Mouse (Mus musculus) lung, embryonic 15.5 days (tissue): ENCODE results near the gene Tmem238l. TPM values are rescaled to one million over a fixed set of nuclear protein-coding genes. Genes with fewer than 3 reads are reported as not detected.

Experiments
- ATAC-seq: fragments of 200-750 bp; cut with Nextera tagmentation; 2 replicates; pipeline ENCODE4 v1.8.0; 2017; ENCODE audit warnings: moderate number of reproducible peaks, borderline replicate concordance; ENCODE audit not compliant: low FRiP score, low TSS enrichment; ENCODE audit errors: extremely low read depth
- H3K27ac ChIP-seq: fragments of 300-500 bp; sonication (generic); 2 replicates; pipeline ENCODE4 v1.5.1; 2015; ENCODE audit warnings: moderate library complexity, mild to moderate bottlenecking, inconsistent platforms
- H3K27me3 ChIP-seq: fragments of 300-500 bp; sonication (generic); 2 replicates; pipeline ENCODE4 v1.6.1; 2015; ENCODE audit warnings: inconsistent platforms
- H3K36me3 ChIP-seq: fragments of 300-500 bp; sonication (generic); 2 replicates; pipeline ENCODE4 v1.6.1; 2015; ENCODE audit warnings: inconsistent platforms
- H3K4me1 ChIP-seq: fragments of 300-500 bp; sonication (generic); 2 replicates; pipeline ENCODE4 v1.6.1; 2015; ENCODE audit warnings: inconsistent platforms
- H3K4me2 ChIP-seq: fragments of 300-500 bp; sonication (generic); 2 replicates; pipeline ENCODE4 v1.6.1; 2015; ENCODE audit warnings: inconsistent platforms, mild to moderate bottlenecking, moderate library complexity
- H3K4me3 ChIP-seq: fragments of 300-500 bp; sonication (generic); 2 replicates; pipeline ENCODE4 v1.5.1; 2015; ENCODE audit warnings: mild to moderate bottlenecking, inconsistent platforms
- H3K9ac ChIP-seq: fragments of 300-500 bp; sonication (generic); 2 replicates; pipeline ENCODE4 v1.6.1; 2015; ENCODE audit warnings: inconsistent platforms
- H3K9me3 ChIP-seq: fragments of 300-500 bp; sonication (generic); 2 replicates; pipeline ENCODE4 v1.6.1; 2016; ENCODE audit warnings: inconsistent platforms
- WGBS: fragments of 180-500 bp; shearing (Covaris S2); methylation state at CpG from one replicate; pipeline ENCODE4 v1.1.7; 2015; 5-methylcytosine and 5-hydroxymethylcytosine counted together
- polyA plus RNA-seq: library from polyadenylated mRNA; unstranded; fragments of >200 nt; fragmentation: Nextera tagmentation; extraction: Ambion mirVana; gene quantifications from 2 replicates; pipeline ENCODE4 v1.2.1, GENCODE M21; 2015

Tmem238l gene
- polyA plus RNA-seq, 1 experiment from 2014 or later, result not detected

DNA sequence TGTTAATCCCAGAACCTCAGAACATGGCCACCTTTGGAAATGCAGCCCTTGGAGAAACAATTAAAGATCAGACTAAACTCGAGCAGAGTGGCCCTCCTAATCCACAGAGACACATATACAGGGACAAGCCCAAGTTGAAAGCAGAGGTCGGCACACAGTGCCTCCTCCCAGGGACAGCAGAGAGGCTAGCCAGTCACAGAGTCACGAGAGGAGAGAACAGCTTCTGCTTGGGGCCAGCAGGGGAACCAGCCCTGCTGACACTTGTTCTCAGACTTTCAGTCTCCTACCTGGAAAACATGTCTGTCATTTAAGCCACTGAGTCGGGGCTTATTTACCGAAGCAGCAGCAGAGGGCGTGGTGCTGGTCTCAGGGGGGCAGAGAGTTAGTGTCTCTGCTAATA lies 9.9 kb upstream of the Tmem238l start:
- Histone ChIP-seq H3K4me1 (no peaks in the 10 kb centered on the region), H3K27me3 (no peaks in the 10 kb centered on the region), H3K9ac (no peak overlapping the region), H3K9me3 (no peaks in the 10 kb centered on the region), H3K4me2 (no peak overlapping the region; the same call in 1 of the 2 replicates), H3K4me3 (no peak overlapping the region), H3K27ac (0 out of 2 replicates have a peak overlapping the region, but pooled peaks have one; percentile 27), H3K36me3 (no peaks in the 10 kb centered on the region)
- no peak for ATAC-seq
- WGBS, result 48% methylated on average over 6 of the region's 6 CpGs

GRCm38 (mm10) chr11:66946922-66947321 lies 9.5 kb upstream of the Tmem238l start:
- H3K27me3 ChIP-seq, result no peaks in the 10 kb centered on the region
- WGBS, result 61% methylated on average over 6 of the region's 6 CpGs
- H3K4me3 ChIP-seq, result no peak overlapping the region
- H3K9ac ChIP-seq, result no peak overlapping the region
- no peak overlapping the region for H3K4me2 ChIP-seq
- H3K27ac ChIP-seq, result 0 out of 2 replicates have a peak overlapping the region, but pooled peaks have one; percentile 27
- no peaks in the 10 kb centered on the region for H3K4me1 ChIP-seq
- no peaks in the 10 kb centered on the region for H3K9me3 ChIP-seq
- no peaks in the 10 kb centered on the region for H3K36me3 ChIP-seq
- no peak for ATAC-seq

DNA sequence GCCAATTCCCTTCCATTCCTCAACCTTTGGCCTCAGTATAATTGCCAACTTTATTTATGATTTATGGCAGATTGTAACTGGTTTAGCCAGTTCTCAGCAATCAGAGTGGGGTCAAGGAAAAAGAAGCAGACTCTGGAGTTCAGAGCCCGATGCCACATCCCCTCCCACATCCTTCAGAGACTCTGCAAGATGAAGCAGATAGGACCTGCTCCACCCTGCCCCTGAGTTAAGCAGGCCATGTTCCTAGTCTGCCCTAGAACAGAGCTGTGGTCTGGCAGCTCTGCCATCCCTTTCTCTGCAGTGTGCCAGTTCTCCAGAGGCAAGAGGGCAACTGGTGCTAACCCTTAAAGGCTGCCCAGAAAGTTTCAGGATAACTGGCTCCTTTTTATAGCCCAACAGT lies 4.4 kb downstream of the Tmem238l start:
- no peak for ATAC-seq
- no peak overlapping the region for H3K4me2 ChIP-seq
- H3K4me3 ChIP-seq, result no peak overlapping the region
- no peaks in the 10 kb centered on the region for H3K27me3 ChIP-seq
- no peaks in the 10 kb centered on the region for H3K4me1 ChIP-seq
- H3K9me3 ChIP-seq, result no peaks in the 10 kb centered on the region
- no peak overlapping the region for H3K9ac ChIP-seq
- H3K27ac ChIP-seq, result no peak overlapping the region
- 43% methylated on average over 1 of the region's 1 CpGs for WGBS
- H3K36me3 ChIP-seq, result no peaks in the 10 kb centered on the region

DNA sequence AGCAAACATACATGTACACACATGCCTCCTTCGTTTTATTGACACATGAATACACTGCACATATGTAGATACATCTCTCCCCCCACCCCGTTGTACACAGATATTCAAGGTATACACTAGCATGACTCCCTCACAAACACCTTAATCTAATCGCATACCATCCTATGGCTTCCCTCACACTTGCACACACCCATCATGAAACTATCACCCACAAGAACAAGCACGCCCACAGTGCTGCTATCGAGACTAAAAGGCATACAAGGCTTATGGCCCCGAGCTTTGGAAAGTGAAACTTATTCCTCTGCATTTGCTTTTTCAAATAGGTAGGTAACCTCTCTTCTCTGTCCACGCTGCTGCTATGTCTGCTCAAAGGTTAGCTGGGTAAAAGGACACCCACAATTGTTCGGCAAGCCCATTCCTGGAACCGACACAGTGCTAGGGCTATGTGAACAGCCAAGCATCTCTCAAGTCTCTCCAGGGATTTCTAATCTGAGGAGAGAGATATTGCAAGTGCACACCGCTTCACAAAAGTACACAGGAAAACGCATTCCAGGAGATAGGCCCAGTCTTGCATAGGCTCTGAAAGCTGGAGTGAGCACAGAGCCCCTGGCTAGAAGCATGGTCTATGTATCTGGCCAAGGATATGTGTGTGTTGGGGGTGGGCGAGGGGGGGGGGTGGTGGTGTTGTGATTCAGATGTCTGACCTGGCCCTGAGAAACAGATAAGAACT lies 5.2 kb downstream of the Tmem238l start:
- Histone ChIP-seq H3K4me3 (no peak overlapping the region), H3K4me1 (no peaks in the 10 kb centered on the region), H3K36me3 (no peaks in the 10 kb centered on the region), H3K4me2 (no peak overlapping the region), H3K9ac (no peak overlapping the region), H3K9me3 (no peaks in the 10 kb centered on the region), H3K27me3 (no peaks in the 10 kb centered on the region), H3K27ac (no peak overlapping the region)
- ATAC-seq, result no peak
- 68% methylated on average over 12 of the region's 12 CpGs for WGBS

- no peak overlapping the region for H3K4me3 ChIP-seq
- no peak overlapping the region for H3K4me2 ChIP-seq
- 0 out of 2 replicates have a peak, but pooled peaks cover 3% of the 10 kb centered on the region for H3K4me1 ChIP-seq
- ATAC-seq, result no peak
- no peaks in the 10 kb centered on the region for H3K9me3 ChIP-seq
- no peak overlapping the region for H3K27ac ChIP-seq
- H3K27me3 ChIP-seq, result no peaks in the 10 kb centered on the region
- H3K9ac ChIP-seq, result no peak overlapping the region
- WGBS, result 47% methylated on average over 1 of the region's 1 CpGs
- H3K36me3 ChIP-seq, result no peaks in the 10 kb centered on the region
These were observed 7.0 kb downstream of the Tmem238l start for GRCm38 (mm10) chr11:66963462-66963861.

DNA sequence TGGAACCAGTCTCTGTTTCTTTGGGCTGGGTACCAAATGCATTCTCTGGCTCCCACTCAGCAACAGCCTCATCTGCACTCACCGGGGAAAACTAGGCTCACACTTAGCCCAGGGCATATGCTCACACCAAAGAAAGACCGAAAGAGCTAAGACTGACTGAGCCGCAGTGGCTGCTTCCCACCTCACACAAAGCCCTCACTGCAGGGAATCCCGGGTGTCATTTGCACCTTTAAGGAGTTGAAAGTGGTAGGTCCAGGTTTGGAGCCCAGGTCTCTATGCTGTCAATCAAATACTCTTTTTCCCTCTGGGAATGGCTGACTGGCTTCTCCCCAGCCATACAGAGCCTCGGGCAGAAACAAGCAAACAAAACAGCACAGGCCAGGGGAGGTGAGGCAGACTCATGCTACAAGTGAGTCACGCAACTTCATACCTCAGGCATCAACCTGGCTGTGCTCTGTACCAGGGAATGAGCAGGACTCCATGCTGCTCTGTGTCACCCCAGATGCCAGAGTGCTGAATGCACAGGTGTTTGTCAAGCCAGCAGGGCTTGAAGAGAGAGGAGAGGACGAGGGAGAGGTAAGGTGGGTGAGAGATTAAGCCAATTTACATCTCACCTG lies 10.2 kb downstream of the Tmem238l start:
- ATAC-seq, result no peak
- Histone ChIP-seq H3K4me1 (0 out of 2 replicates have a peak, but pooled peaks cover 3% of the 10 kb centered on the region), H3K9ac (no peak overlapping the region), H3K36me3 (no peaks in the 10 kb centered on the region), H3K4me2 (no peak overlapping the region), H3K27me3 (no peaks in the 10 kb centered on the region), H3K27ac (no peak overlapping the region), H3K4me3 (no peak overlapping the region), H3K9me3 (no peaks in the 10 kb centered on the region)
- WGBS, result 16% methylated on average over 7 of the region's 7 CpGs

DNA sequence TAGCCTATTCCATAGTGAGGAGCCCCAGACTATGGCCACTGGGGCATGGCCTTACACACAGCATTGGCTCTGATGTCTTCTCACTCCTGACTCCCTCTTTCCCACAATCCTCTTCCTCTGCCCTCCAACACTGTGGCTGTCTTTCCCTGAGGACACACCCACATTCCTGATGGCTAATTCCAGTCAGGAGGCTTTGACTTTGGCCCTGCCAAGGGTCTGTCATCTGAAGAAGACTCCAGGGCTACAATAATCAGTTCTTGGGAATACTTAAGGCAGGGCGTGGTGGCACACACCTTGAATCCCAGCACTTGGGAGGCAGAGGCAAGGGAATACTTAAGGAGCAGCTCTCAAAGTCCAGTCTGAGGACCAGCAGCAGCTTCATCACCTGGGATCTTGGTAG lies 12.1 kb downstream of the Tmem238l start:
- 0 out of 2 replicates have a peak, but pooled peaks cover 3% of the 10 kb centered on the region for H3K4me1 ChIP-seq
- H3K9ac ChIP-seq, result no peak overlapping the region
- ATAC-seq, result no peak
- no peaks in the 10 kb centered on the region for H3K36me3 ChIP-seq
- no peak overlapping the region for H3K4me2 ChIP-seq
- H3K4me3 ChIP-seq, result no peak overlapping the region
- no peak overlapping the region for H3K27ac ChIP-seq
- WGBS, result 83% methylated on average over 1 of the region's 1 CpGs
- no peaks in the 10 kb centered on the region for H3K9me3 ChIP-seq
- no peaks in the 10 kb centered on the region for H3K27me3 ChIP-seq

GRCm38 (mm10) chr11:66973507-66973906 lies 17.1 kb downstream of the Tmem238l start:
- no peak overlapping the region for H3K9ac ChIP-seq
- no peak overlapping the region for H3K4me3 ChIP-seq
- no peaks in the 10 kb centered on the region for H3K9me3 ChIP-seq
- no peaks in the 10 kb centered on the region for H3K27me3 ChIP-seq
- no peak for ATAC-seq
- no peaks in the 10 kb centered on the region for H3K4me1 ChIP-seq
- H3K36me3 ChIP-seq, result no peaks in the 10 kb centered on the region
- H3K27ac ChIP-seq, result no peak overlapping the region
- WGBS, result 61% methylated on average over 3 of the region's 3 CpGs
- no peak overlapping the region for H3K4me2 ChIP-seq

GRCm38 (mm10) chr11:66975606-66976330 lies 19.3 kb downstream of the Tmem238l start:
- Histone ChIP-seq H3K27me3 (no peaks in the 10 kb centered on the region), H3K4me1 (no peaks in the 10 kb centered on the region), H3K4me3 (no peak overlapping the region), H3K27ac (no peak overlapping the region), H3K4me2 (no peak overlapping the region), H3K9ac (no peak overlapping the region), H3K9me3 (no peaks in the 10 kb centered on the region), H3K36me3 (no peaks in the 10 kb centered on the region)
- WGBS, result 68% methylated on average over 7 of the region's 7 CpGs
- no peak for ATAC-seq

DNA sequence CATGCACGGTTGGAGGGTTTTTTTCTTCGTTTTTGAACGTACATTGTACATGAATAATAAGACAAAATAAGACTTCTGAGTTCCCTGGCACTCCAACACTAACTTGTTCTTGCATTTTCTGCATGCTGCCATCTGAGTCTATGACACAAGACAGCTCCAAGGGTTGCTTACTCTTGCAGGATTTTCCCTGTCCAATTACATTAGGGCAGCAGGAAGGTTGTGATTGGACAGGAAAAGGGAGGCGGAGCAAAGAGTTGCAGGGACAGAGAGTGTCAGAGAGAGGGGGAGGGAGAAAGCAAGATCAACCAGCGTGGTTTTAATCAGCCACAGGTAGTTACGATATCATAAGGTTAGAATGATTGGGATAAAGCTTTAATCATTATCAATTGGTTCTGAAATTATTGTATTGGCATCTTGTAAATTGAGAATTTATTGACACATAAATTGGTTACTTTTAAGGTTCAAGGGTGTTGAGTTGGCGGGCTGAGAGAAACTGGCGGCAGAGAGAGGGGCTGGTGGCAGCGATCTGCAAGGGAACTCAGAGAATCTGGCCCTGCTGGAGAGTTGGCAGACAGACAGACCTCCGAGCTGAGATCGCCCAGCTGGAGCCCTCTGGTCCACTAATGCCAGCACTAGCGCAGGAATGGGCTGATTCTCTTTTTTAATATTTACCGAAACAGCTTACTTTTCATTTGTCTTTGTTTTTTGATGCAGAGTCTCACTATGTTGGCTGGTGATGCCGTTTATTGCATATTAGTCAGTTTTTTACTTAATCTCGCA lies 25.1 kb downstream of the Tmem238l start:
- no peak overlapping the region for H3K4me3 ChIP-seq
- no peaks in the 10 kb centered on the region for H3K36me3 ChIP-seq
- WGBS, result 64% methylated on average over 15 of the region's 15 CpGs
- peaks cover 23% of the 10 kb centered on the region for H3K4me1 ChIP-seq
- no peak overlapping the region; the same call in 1 of the 2 replicates for H3K27ac ChIP-seq
- H3K27me3 ChIP-seq, result no peaks in the 10 kb centered on the region
- H3K4me2 ChIP-seq, result no peak overlapping the region
- no peak overlapping the region for H3K9ac ChIP-seq
- H3K9me3 ChIP-seq, result no peaks in the 10 kb centered on the region
- ATAC-seq, result 0 out of 2 replicates have a peak, but pooled peaks have one; percentile 13

DNA sequence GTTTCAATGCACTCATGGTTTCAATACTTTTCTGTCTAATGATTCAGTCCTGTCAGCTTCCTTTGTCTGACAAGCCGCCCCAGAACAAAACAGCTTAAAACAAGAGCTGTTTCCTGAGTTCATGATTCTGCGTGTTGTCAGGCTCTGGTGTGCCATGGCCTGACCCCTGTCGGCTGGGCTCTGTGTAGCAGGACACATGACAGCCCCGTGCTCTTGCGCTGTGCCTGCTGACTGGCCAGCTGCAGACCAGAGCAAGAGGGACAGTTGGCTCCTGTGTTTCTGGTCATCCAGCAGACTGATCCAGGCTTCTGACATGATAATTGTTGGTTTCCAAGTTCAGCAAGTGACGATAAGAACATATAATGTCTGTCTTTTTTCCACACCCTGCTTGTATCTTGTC lies 26.4 kb downstream of the Tmem238l start:
- H3K27me3 ChIP-seq, result no peaks in the 10 kb centered on the region
- ATAC-seq, result no peak
- WGBS, result 37% methylated on average over 6 of the region's 6 CpGs

More for the DNA sequence above, 26.4 kb downstream of the Tmem238l start:
- Histone ChIP-seq H3K9me3 (no peaks in the 10 kb centered on the region), H3K4me2 (no peak overlapping the region), H3K4me3 (no peak overlapping the region), H3K27ac (no peak overlapping the region), H3K36me3 (no peaks in the 10 kb centered on the region), H3K9ac (no peak overlapping the region), H3K4me1 (peaks cover 23% of the 10 kb centered on the region)
